ENCODE assay signal across 30 mouse cellular contexts in genomic region chrX:161021548-161021947, GRCm38 (mm10). TPM values are rescaled to one million over a fixed set of nuclear protein-coding genes. Genes with fewer than 3 reads are reported as not detected.
DNase-seq lines count a peak whose midpoint lies in the region; ATAC-seq lines count a peak whose summit lies in the region.
"Had no signal": no experiment of that assay in that cellular context is flagged by ENCODE, and none has a peak within 500 bp of the region (broad histone marks: within the 10 kb centered on the region; RNA-seq: fewer than 3 reads in every experiment).

No protein-coding gene starts in this region.

- H3K9ac ChIP-seq in neural tube, embryonic 12.5 days, result no peak overlapping the region
- no peak overlapping the region for H3K9ac ChIP-seq in neural tube, embryonic 15.5 days (replicated peaks)
- H3K9ac ChIP-seq: embryonic facial prominence, embryonic 12.5 days; forebrain, embryonic 15.5 days; limb, embryonic 15.5 days; liver, embryonic 14.5 days had no signal

- no peak overlapping the region for H3K4me3 ChIP-seq in neural tube, embryonic 12.5 days
- no peak overlapping the region for H3K4me3 ChIP-seq in neural tube, embryonic 15.5 days (replicated peaks)
- H3K4me3 ChIP-seq: embryonic facial prominence, embryonic 12.5 days; forebrain, embryonic 15.5 days; limb, embryonic 10.5 days; limb, embryonic 15.5 days had no signal

- intact Hi-C loops in heart, postnatal 10 days (cut with DNase I), result no loop called here

- H3K27ac ChIP-seq in neural tube, embryonic 12.5 days, result no peak overlapping the region
- H3K27ac ChIP-seq in neural tube, embryonic 15.5 days (replicated peaks), result no peak overlapping the region
- H3K27ac ChIP-seq: embryonic facial prominence, embryonic 12.5 days; forebrain, embryonic 15.5 days; limb, embryonic 10.5 days; limb, embryonic 15.5 days; liver, embryonic 14.5 days; macrophage; stomach, postnatal 0 days had no signal

- no peaks in the 10 kb centered on the region for H3K4me1 ChIP-seq in neural tube, embryonic 12.5 days
- H3K4me1 ChIP-seq in neural tube, embryonic 15.5 days, result no peaks in the 10 kb centered on the region
- H3K4me1 ChIP-seq: embryonic facial prominence, embryonic 12.5 days; forebrain, embryonic 15.5 days; limb, embryonic 10.5 days; limb, embryonic 15.5 days had no signal

- WGBS in neural tube, embryonic 12.5 days, result 50% methylated on average over 7 of the region's 7 CpGs
- 50% methylated on average over 7 of the region's 7 CpGs for WGBS in neural tube, embryonic 15.5 days

- DNase-seq in adrenal gland, postnatal 14 days, result peak; percentile 9
- no peak for DNase-seq in adrenal gland, adult 18-20 months (ENCODE audit: low spot score in 2 of 2)
- DNase-seq in mesoderm, embryonic 11.5 days (ENCODE audit: low read depth, low spot score), result peak; percentile 8
- no peak for DNase-seq in gastrocnemius, postnatal 4 days (ENCODE audit: low spot score in 2 of 2)
- no peak for DNase-seq in heart, postnatal 10 days
- DNase-seq: cerebellum, adult 11-12 months; cerebellum, adult 9-11 months; gastrocnemius, postnatal 25 days; heart, adult 18-20 months; heart, postnatal 4 days; kidney, adult 11 months; kidney, postnatal 14 days; lung, adult 2 months; lung, postnatal 10 days; midbrain, embryonic 14.5 days; spleen, adult 18-20 months; thymus, adult 18-20 months; thymus, postnatal 36 days had no signal

- no peak overlapping the region for H3K4me2 ChIP-seq in neural tube, embryonic 12.5 days (replicated peaks)
- H3K4me2 ChIP-seq in neural tube, embryonic 15.5 days, result no peak overlapping the region
- H3K4me2 ChIP-seq: embryonic facial prominence, embryonic 12.5 days; forebrain, embryonic 15.5 days; heart, embryonic 11.5 days; limb, embryonic 15.5 days had no signal

- 0 out of 2 replicates have a peak, but pooled peaks have one; percentile 13 for ATAC-seq in neural tube, embryonic 12.5 days (ENCODE audit: low FRiP score, low read depth)
- ATAC-seq in neural tube, embryonic 15.5 days (ENCODE audit: low FRiP score), result no peak
- ATAC-seq: forebrain, embryonic 15.5 days; inflammation-experienced regulatory T-cells, adult 6 months; Patski had no signal

- H3K36me3 ChIP-seq in neural tube, embryonic 12.5 days, result no peaks in the 10 kb centered on the region
- H3K36me3 ChIP-seq in neural tube, embryonic 15.5 days, result no peaks in the 10 kb centered on the region
- H3K36me3 ChIP-seq: embryonic facial prominence, embryonic 12.5 days; forebrain, embryonic 15.5 days; limb, embryonic 10.5 days; limb, embryonic 15.5 days had no signal

- H3K27me3 ChIP-seq in neural tube, embryonic 12.5 days (replicated peaks), result no peaks in the 10 kb centered on the region
- 0 out of 2 replicates have a peak, but pooled peaks cover 3% of the 10 kb centered on the region for H3K27me3 ChIP-seq in neural tube, embryonic 15.5 days (replicated peaks)
- H3K27me3 ChIP-seq: embryonic facial prominence, embryonic 12.5 days; forebrain, embryonic 15.5 days had no signal

- H3K9me3 ChIP-seq in neural tube, embryonic 12.5 days, result no peaks in the 10 kb centered on the region
- H3K9me3 ChIP-seq in neural tube, embryonic 15.5 days (replicated peaks), result no peaks in the 10 kb centered on the region
- H3K9me3 ChIP-seq: embryonic facial prominence, embryonic 12.5 days; forebrain, embryonic 15.5 days; limb, embryonic 10.5 days; limb, embryonic 15.5 days had no signal

RNA-seq across cellular contexts. Expression of gene Cdkl5, which starts 27.0 kb away (rescaled TPM):
- total RNA-seq in adrenal gland, postnatal 14 days (2021), result 13.8 and 14.2 TPM in 2 replicates
- total RNA-seq in adrenal gland, adult 18-20 months (2021), result 10 to 100 TPM in 1 of 2 experiments, 1 to 10 TPM in 1; 7.5 to 20.3 TPM
- polyA plus RNA-seq in neural tube, embryonic 12.5 days (2016; fragmentation: Nextera tagmentation; extraction: Ambion mirVana), result 2.7 and 3.2 TPM in 2 replicates
- polyA plus RNA-seq in neural tube, embryonic 15.5 days (2015; fragmentation: Nextera tagmentation; extraction: Ambion mirVana), result 5.2 and 5.3 TPM in 2 replicates
- 1 to 10 TPM; 2.2 to 2.8 TPM for total RNA-seq in gastrocnemius, postnatal 4 days (2021)
- total RNA-seq in heart, postnatal 10 days (2021), result 1 to 10 TPM; 7.3 to 7.4 TPM

Comparison
In these comparisons a context has a peak if more than half of its experiments do, and no peak if none do; other contexts are left out.
1. DNase-seq: peak in adrenal gland, postnatal 14 days (single experiment) and mesoderm, embryonic 11.5 days (single experiment); none in adrenal gland, adult 18-20 months (0 of 2), gastrocnemius, postnatal 4 days (0 of 2) and heart, postnatal 10 days (0 of 2).